Mouse (Mus musculus) c-Kit-positive CD71-negative TER-119-negative erythroid progenitor cells, embryonic 14.5 days (primary cell): ENCODE data around the gene Hinfp.

Source experiments
- DNase-seq: peaks from one replicate; pipeline ENCODE4 v3.0.0-alpha.2; 2013; ENCODE audit warnings: low read depth

Gene Hinfp

DNA sequence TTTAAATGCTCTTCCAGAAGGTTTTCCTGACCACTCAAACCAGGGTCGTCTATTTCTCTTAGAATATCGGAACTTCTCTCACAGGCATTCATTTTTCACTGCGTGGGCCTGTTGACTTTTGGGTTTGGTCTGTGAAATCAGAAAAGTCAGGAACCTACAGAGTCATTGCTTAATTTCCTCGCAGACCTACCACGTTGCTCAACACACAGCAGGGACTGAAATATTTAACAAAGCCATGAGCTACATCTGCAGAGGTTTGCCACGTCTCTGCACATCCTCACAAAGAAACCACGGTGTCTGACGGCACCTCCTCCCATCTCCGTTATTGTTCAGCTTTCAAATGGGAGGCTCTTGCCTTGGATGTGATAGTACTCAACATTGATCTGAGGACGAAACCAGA lies 46.5 kb downstream of the Hinfp start:
- no peak for DNase-seq

DNA sequence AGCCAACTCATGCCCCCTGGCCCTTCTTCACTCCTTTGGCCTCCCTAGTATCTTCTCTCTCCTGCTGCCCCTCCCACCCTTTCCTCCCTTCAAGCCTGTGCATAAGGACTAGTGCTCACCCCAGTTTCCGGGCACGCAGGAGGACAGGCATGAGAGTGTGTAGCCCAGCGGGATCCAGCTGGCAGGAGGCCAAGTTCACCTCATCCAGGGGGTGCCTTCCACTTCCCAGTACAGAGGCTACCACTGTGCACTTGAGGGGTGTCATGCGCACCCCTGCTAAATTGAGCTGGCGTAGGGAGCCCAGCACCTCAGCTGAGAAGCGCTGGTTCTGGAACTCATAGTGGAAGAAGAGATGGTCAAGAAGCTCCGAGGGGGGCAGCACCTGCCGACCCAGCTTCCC lies 49.3 kb downstream of the Hinfp start:
- no peak for DNase-seq

DNA sequence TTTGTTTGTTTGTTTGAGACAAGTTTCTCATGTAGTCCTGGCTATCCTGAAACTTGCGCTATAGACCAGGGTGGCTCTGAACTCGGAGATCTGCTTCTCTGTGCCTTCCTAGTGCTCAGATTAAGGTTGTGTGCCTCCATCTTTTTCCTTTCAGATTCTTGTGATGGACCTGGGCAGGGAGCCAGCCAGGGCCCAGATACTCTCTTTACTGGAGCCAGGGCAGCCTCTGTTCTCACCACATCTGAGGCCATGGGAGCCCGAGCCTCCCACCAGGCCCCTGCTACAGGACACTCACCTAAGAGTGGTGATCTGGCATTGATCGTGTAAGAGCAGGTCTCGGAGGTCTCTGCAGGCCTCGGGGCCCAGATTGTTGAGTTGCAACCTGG lies 50.3 kb downstream of the Hinfp start:
- DNase-seq, result no peak

DNA sequence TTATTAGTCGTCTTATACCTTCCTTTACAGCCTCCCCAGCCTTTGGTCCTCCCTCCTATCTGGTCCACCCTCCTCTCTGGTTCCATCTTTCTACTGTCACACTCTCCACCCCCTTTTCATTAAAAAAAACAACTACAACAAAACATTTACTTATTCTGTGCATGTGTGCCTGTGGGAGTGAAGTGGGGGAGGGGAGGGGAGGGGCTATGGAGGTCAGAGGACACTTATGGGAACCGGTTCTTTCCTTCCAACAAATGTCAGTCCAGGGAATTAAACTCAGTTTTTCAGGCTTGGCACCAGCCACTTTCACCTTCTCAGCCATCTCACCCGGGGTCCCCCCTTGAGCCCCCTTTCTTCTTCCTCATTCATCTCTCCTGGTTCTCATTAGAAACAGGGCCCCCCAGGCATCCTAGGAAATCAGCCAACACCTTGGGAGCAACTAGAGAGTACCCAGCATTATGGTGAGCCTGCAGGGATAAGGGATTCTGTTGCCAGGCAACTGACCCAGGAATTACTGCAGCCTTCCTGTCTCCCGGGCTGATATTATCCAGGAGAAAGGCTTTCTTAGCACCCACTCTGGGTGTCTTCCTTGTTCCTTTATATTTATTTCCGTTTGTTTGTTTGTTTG lies 50.8 kb downstream of the Hinfp start:
- DNase-seq, result no peak

DNA sequence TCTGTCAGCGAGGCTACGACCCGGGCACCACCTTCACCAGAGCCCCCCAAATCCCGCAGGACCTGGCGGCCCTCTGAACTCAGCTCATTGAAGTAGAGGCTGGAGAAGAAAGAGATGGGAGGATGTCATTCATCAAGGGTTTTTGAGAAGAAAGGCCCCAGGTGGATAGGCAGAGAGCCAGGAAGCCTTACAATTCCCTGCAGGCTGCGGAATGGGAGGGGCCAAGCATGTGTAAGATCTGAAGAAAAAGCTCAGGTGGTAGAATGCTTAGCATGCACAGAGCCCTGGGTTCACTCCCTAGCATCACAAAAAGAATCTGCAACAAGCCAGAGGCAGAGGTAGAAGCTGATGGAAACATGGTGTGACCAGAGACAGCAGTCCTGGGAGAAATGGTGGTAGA lies 52.0 kb downstream of the Hinfp start:
- no peak for DNase-seq

DNA sequence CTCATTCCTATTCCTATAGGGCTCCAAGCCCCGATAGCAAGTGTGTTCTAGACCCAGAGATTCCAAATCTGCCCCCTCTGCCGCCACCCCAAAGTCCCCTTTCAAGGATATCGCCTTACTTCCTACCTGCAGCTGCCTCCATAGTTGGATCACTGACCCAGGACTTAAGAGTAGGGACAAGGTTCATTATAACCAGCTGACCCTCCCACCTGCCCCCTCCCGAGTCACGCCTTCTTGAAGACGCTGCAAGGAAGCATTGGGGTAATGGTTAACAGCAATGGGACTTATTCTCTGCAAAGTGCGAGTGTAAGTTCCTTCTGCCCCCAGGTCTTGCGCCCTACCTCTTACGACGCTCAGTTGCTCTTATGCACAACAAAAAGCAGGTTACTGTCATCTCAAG lies 54.2 kb downstream of the Hinfp start, which contains the start of gene Pdzd3:
Pdzd3 (minus strand) TSS at position 158 of the 400 bp plus-strand sequence.
- no peak for DNase-seq

DNA sequence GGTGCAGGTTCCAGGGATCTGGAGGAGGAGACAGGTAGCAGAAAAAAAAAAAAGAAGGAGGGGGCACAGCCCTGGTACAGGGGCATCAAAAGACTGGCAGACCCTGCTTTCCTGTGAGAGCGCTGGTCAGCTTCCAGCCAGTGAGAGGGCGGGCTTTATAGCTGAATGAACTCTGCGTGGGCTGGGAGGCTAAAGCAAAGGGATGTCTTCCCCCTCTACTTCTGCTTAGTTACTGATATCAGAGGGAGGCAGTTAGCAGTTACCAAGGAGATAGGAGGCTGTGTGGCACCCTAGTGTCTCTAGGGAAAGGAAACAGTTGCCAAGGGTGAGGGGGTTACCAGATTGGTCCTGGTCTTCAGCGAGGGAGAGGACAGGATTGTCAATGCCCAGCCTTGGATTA lies 55.0 kb downstream of the Hinfp start:
- DNase-seq, result no peak

DNA sequence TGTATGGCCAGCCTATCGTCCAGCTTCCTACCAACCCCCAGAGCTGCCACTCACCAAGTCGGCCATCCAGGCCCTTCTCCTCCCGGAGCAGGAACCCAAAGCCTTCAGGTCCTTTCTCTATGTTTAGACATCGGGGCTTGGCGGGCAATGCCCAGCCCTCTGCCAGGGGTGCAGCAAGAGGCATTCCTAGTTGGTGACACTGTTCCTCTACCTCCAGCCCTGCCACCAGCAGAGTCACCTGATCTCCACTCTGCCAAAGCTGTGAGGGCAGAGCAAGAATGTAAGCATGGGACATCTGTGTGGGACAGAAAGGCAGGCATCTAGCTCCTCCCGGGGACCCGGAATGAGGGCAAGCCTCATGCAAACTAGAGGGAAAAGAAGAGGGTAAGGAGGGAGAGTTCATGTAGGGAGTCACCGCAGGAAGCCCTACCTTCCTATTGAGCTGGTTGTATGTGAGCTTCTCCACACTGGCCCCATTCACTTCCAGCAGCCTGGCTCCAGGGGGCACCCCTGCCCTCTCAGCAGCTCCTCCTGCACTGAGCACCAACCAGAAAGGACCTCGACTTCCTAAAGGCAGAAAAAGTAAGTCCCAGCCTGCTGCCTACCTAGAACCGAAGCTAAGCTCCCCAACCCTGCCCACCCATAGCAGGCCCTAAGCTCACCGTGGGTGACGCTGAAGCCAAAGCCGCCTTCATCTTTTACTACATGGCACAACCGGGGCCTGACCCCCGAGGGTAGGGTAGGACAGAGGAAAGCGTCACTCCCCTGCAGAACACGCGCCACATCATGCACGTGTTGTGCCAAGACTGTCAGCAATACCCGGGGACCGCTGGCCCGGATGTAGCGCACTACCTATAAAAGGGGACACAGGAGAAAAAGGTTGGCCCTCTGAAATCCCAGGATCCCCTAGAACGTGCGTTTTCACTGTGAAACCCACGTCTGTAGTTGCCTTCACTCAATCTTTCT lies 56.0 kb downstream of the Hinfp start:
- DNase-seq, result no peak

DNA sequence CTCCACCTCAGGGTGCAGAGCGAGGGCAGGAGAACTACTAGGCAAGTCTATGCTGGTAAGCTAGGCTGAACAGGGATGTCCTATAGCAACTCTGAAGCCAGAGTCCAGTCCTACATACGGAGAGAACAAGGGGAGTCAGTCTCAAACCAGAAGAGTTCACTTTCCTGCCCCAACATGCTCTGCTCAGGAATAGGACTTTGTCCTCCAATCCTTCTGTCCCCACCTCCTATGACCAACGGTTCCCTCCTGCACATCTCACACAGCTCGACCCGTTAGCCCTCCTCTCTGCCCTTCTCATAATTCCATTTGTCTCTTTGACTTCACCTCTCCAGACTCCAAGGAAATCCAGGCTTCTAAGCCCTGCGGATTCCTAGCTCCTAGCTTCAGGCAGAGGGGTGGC lies 57.6 kb downstream of the Hinfp start:
- no peak for DNase-seq

DNA sequence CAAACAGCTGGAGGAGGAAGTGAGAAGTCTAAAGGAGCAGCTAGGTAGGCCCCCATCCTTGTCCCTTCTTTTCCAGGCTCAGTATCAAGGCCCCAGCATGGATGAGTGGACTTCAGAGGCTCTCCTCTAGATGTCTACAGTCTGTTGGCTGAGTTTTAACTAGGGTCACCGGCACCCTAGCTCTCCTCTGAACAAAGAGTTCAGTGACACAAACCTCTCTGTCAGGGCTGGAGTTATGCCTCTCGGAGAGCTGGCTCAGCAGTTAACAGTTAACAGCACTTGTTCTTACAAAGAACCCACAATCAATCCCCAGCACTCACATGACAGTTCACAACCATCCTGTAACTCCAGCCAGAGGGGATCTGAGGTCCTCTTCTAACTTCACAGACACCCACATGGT lies 61.9 kb downstream of the Hinfp start:
- no peak for DNase-seq
